Mouse (Mus musculus): Measurements from ENCODE around the gene Dad1. TPM values are rescaled to one million over a fixed set of nuclear protein-coding genes. Genes with fewer than 3 reads are reported as not detected.

The Dad1 gene
- 435 TPM for polyA plus RNA-seq (2017; shearing (Covaris generic))

DNA sequence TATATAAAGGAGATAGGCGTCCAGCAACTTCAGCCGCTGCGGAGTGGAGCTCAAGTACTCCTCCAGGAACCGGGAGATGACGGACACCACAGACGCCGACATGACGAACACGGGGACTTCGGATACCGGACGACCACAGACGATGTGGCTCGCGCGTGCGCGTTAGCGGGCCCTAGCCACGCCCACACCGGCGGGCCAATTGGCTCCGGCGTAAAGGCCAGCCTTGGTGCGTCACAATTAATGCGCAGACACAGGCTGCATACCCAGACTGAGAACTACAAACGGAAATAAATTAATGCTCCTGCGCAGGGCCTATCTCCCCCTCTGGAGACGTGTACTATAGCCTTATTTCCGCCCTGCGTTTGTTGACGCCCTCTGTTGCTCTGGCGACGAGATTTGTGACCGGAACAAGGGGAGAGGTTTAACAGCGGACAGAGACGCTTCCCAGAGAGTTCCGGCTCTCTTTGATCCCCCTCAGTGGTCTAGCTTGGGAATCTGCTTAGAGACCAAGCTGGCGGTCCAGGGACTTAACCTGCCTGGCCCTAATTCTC is at the start of gene Dad1, which contains the start of gene Abhd4:
TSS of gene Dad1 (minus strand) at position 364 of the 551 bp plus-strand sequence.
TSS of gene Abhd4 (plus strand) at position 448 of the 551 bp plus-strand sequence.

DNA sequence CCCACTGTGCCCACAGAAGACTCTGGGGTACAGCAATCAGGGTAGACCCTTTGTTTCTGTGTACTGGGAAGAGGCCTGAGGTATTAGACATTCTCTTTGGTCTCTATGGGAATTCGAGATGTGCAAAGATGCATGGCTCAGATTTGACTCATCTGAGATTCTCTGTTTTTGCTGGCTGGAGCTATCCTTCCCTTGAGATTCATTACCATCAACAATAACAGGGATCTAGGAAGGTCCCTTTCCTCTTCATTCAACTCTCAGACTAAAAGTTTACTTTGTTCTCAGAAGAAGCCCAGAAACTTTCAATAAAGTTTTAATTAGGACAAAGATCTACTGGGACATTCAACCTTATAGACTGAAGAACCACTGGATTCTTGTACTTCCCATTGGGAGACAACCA is 30.9 kb upstream of the Dad1 start, which contains the start of gene Olfr49:
TSS of gene Olfr49 (minus strand) at position 101 of the 400 bp plus-strand sequence.

Other genes starting within 250 kb of the Dad1 start
- gene Abhd4, start 84 bp upstream of the Dad1 start, polyA plus RNA-seq (2017; shearing (Covaris generic)) = 13.4 TPM
- 0.04 TPM for gene Olfr49, start 30.8 kb upstream of the Dad1 start, polyA plus RNA-seq (2017; shearing (Covaris generic))
- gene Oxa1l, start 106.7 kb upstream of the Dad1 start, polyA plus RNA-seq (2017; shearing (Covaris generic)) = 58.9 TPM
- gene Slc7a7, start 163.7 kb upstream of the Dad1 start, polyA plus RNA-seq (2017; shearing (Covaris generic)) = 1.6 TPM
- 215 TPM for gene Mrpl52, start 172.8 kb upstream of the Dad1 start, polyA plus RNA-seq (2017; shearing (Covaris generic))
- 6.9 TPM for gene Mmp14, start 177.5 kb upstream of the Dad1 start, polyA plus RNA-seq (2017; shearing (Covaris generic))
- gene Lrp10, start 210.0 kb upstream of the Dad1 start, polyA plus RNA-seq (2017; shearing (Covaris generic)) = 391 TPM
- gene Rem2, start 222.0 kb upstream of the Dad1 start, polyA plus RNA-seq (2017; shearing (Covaris generic)) = 0.71 TPM

Data from CD4-positive, CD25-positive, alpha-beta regulatory T cell (primary cell).